Mouse (Mus musculus): Measurements from ENCODE around the gene Ldhc. TPM values are rescaled to one million over a fixed set of nuclear protein-coding genes. Genes with fewer than 3 reads are reported as not detected.
"Not testable (repeated sequence)": the region's sequence is repeated elsewhere in the genome, so short reads cannot be mapped to it uniquely, and the experiment has no call there.

Gene Ldhc
- not detected for total RNA-seq (2021)
- long read RNA-seq, experiment 1: 0 reads
- long read RNA-seq, experiment 2: 0 reads

DNA sequence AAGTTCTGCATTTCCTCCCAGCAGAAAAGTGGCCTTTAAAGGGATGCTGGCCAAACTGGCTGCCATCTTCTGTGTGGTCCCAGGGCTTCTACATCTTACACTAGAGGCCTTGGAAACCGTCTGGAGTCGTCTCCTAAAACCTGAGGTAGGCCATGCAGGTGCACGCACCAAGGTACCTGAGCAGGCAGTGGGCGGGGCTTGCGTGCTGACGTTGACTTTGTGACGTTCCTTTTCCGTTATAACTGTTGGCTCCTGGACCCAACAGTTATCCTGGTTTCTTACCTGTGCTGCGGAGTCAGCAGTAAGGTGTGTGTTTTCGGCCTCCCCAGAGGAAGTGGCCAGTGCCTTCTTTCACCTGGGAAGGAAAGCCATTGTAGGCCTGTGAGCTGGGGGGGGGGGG lies at the start of gene Ldhc:
Ldhc (plus strand) TSS at position 208 of the 400 bp plus-strand sequence.
- no peak for DNase-seq

DNA sequence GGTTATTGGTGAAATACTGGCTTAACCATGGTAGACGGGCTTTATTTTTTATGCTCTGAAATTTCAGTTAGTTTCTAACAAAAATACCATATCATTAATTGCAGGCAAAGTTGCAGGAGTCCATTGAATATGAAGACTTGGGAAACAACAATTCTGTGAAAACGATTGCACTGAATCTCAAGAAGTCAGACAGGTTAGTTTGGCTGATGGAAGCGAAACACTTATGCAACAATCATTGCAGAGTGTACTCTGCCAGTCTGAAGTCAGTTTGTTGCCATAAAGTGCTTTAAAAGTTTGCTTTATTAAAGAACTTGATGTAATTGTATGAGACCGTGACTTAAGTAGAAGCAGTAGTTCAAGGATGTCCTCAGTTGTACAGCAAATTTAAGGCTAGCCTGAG lies 47.0 kb upstream of the Ldhc start:
- DNase-seq: no peak

DNA sequence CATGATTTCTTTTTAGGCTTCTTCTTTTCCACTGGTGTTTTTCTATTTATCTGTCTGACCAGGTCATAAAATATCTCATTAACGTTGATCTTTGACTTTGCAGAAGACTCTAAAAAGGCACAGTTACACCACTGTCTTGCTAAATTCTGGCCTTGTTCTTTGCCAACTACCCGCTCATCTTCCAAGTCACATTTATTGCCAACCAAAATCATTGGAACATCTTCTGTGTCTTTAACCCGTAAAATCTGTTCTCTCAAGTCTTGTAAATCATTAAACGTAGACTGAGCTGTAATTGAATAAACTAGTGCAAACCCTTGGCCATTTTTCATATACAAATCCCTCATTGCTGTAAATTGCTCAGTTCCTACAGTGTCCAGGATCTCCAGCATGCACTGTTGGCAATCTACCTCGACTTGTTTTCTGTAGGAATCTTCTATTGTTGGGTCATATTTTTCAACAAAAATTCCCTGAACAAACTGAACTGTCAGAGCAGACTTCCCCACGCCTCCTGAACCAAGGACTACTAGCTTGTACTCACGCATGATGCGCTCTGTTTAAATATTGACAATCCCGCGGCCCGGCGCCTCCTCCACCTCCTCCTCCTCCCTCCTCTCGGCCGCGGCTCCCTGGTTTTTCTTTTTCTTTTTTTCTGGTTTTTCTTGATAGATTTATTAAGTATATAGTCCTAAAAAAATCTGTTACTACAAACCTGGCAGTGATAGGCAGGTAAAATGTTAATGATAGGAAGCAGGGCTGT lies 39.9 kb upstream of the Ldhc start:
- DNase-seq: not testable (repeated sequence)

DNA sequence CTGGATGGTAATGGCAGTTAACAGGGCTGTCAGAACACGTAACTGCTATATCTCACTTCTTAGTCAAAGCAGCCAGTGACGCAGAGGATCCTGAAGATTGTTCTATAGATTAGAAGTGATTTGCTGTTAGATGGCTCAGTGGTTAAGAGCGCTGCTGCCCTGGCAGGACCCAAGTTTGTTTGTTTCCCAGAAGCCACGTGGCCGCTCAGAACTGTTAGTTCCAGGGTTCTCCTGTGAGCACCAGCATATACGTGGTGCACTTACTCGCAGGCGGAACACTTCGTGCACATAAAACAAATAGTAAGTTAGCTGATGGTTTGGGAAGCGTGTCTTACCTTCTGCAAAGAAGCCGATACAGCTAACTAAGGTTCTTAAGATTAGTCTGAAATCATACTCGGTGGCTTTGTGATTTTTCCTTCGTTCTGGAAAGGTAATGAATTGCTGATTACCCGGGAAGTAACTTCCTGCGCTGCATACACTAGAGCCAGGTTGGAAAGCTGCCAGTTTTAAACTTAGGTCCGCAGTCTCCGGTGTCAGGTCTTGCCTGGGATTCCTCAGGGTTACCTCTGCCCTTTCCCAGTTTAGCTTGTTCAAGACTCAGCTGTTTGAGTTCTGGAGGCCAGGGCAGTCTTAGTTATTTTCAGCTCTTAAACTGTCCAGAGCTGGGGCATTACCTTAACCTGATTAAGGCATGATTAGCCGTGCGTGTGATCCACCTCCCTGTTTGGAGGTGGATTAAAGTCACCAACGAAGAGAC lies 33.8 kb upstream of the Ldhc start:
- DNase-seq: no peak

DNA sequence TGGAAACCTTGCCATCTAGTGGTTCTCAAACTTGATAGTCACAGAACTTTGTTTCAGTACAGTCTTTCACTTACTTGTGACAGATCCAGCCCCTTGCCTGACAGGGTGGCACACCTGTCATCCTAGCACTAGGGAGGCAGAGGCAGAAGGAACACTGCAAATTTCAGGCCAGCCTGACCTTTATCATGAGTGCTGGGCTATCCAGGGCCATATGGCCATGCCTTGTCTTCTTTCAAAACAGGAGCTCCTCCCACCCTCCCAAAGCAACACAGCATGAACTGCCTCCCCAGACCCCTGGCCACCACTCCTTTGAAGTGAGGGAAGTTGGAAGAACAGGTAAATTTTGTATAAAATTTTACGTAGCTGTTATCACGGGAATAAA lies 33.2 kb upstream of the Ldhc start:
- no peak for DNase-seq

DNA sequence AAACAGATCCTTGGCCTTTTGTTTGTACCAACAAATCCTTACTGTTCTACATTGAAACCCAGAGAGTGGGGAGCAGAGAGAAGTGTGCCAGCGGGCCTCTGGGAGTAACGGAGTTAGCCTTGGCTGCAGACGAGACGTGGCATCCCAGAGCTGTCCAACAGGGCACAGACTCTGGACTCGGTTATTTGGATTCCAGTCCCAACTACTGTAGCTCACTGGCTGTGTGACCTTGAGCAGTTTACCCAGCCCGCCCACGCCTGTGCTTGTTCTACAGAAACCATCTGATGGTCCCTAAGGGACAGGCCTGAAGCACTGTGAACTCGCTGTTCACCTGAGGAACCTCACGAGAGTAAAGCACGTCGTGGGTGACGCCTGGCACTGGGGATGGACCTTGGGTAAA lies 31.1 kb upstream of the Ldhc start:
- DNase-seq: peak; percentile 25 to 53

DNA sequence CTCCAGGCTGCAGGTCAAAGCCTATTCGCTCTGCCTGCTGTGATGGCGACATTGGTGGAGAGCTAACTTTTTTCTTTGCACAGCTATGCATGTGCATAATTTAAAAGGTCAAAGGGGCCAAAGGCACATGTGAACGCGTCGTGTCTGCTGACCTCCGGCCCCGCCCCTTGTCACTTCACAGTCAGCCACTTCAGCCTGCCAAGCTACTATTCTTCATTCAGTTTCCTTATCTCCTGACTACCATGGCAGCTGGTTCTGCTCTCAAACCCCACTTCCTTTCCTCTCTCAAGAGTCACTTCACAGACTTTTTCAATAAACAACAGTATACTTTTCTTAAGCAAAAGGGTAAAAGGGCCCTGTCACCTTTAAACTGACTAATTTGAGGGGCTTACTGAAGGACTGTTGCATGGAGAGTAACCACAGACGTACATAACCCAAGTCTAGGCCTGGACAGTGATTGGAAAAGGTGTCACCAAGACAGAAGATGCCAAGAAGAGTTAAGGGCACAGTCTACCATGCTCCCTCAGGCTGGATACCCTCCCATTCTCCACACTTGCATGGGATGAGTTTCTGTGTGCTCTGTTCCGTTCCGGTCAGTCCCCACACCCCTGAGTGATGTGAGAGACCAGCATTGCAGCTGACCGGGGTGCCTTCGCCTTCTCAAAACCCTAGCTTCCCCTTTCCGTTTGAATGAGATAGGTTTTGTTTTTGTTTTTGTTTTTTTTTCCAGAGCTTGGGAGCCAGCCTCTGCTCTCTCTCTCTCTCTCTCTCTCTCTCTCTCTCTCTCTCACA lies 30.0 kb upstream of the Ldhc start:
- DNase-seq: peak in 1 of 2 experiments; percentile 50

DNA sequence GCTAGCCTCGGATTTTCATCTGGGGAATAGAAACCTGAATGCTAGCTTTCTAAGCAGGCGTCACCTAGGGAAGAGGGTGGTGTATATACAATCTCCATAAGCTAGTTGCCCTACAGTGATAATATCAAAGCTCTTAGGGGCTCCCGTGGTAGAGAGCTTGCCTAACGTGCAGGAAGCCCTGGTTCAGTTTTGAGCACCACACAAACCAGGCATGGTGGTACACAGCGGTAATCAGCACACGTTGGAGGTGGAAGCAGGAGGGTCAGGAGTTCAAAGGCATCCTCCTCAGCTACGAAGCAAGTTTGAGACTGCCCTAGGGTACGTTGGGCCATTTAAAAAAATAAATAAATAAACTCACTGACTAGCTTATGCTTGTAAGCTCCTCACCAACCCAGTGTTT lies 29.3 kb upstream of the Ldhc start:
- DNase-seq: no peak

DNA sequence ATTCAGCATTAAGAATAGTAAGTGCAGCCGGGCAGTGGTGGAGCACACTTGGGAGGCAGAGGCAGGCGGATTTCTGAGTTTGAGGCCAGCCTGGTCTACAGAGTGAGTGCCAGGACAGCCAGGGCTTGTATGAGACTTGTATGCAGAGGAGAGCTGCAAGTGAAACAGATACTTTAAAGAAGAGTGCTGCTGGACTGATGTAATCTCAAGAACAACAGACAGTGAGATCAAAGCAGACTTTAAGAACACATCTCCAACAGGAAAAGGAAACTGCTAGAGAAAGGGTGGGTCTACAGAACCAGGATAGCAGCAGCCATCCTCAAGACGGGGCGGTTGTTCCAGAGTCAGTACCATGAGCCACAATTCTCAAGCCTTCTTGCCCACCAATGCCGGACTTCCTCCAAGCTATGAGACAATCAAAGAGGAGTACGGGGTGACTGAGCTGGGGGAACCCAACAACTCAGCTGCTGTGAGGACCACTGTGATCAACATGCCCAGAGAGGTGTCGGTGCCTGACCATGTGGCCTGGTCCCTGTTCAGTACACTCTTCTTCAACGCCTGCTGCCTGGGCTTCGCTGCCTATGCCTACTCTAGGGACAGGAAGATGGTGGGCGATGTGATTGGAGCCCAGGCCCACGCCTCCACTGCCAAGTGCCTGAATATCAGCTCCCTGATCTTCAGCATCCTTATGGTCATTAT lies 28.7 kb upstream of the Ldhc start:
- DNase-seq: not testable (repeated sequence)

DNA sequence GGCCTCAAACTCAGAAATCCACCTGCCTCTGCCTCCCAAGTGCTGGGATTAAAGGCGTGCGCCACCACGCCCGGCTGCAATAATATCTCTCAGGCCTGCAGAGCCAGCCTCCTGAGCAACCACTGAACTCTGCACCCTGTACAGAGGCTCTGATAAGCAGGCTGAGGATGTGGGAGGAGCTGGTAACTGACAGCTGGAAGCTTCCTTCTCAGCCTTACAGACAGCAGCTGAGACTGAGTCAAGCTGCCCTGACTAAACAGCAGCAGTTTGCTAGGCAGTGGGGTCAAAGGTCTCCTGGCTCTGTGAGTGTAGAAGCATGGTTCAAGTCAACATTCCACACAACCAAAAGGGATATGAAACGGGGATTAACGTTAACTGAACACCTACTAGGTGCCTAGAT lies 27.7 kb upstream of the Ldhc start:
- peak; percentile 15 to 48 for DNase-seq

DNA sequence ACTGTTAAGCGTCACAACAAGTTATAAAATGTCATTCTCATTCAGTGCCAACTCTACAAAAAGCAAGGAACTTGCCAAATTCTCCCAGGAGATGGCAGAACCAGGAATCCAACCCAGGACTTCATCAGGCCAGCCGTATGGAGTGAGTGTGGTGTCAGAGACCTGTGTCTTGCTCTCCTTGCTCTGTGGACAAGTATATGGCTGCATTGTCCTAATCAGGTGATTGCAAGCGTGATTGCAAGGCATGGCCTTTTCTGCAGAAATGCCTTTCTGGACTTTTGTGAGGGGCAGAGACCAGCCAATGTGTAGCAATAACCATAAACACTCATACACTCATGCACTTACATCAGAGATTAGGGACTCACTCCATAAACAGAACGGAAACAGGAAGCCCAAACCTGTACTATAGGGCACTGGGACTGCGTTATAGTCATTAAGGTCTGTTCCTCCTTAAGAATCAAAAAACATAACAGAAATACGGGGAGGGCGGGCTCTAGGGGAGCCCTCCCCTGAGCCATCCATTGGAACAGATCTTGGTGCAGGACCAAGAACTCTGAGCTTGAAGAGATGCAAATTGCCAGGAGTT lies 27.2 kb upstream of the Ldhc start:
- no peak for DNase-seq

DNA sequence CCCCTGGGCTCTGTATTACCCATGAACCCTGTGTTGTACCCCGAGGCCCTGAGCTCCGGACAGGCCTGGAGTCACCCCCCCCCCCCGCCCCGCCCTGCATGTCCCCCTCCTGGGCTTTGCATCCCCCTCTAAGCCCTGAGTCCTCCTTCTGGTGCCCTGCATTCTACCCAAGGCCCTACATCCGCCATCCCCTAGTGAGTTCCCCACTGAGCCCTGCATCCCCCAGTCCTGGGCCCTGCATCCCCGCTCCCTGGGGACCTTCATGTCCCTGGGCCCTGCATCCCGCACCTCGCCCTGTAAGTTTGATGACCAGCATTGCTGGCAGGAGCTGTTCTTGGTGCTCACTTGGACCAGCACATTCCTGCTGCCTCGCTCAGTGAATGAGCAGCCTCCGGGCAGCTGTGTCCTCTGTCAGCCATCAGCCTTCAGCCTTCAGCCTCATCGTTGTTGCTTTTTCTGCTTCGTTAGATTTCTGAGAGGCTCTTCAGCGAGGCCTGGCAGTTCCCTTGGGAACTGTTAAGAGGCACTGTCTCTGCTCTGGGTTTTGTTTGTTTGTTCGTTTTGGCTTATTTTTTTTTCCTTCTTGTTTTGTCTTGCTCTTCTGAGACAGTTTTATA lies 25.9 kb upstream of the Ldhc start:
- no peak for DNase-seq

DNA sequence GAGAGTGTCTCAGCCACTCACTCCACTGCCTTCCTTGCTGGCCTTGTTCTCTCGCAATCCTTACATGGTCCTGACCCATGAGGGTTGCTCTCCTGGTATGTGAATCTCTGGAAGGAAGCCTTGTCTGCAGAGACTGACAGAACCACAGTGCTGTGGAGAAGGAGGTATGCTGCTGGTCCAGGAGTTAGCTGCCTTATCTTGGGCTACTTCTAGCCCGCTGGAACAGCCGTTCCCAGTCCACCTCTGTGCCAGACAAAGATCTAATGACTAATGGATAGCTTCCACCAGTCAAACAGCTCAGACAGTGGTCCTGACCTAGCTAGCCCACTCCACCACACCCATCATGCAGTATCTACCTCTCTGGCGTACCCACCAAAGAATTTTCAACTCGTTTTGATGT lies 24.6 kb upstream of the Ldhc start:
- DNase-seq: no peak

DNA sequence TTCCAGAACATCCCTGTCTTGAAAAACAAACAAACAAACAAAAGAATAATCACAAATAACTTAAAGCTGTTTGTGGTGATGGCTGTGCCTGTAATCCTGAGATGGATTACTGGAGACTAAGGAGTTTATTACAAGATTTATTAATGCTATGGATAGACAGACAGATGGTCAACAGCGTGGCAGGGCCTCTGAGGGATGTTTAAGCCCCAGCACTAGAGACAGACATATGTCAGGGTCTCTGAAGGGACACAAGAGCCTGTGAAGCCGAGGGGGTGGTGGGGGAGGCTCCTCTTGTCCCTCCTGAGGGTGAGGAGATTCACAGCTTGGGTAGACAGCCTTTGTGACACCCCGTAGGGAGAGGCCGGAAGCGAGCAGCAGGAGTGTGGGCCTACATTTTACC lies 23.9 kb upstream of the Ldhc start:
- DNase-seq: no peak

DNA sequence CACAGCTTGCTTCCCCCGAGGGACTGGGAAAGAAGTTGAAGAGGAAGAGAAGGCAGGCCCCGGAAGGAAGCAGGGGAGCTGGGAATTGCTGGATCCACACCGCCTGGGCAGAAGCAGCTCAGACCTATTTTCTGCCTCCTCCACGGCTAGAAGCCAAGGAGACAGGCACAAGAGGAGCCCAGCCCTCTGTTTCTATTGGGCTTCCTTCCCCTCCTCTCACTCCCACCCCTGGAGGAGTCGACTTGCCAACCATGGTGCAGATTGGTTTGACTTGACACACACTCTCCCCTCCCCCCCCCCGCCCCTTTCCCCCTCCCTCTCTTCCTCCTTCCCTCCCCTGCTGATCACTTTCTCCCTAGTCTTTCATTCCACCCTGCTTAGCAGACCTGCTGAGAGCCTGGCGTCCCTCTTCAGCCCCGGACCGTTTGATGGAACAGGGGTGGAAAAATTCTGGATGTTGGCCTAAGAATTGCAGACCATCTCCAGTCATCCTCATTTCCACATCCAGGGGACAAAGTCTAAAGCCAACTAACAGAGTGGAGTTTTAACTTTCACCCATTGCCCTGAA lies 22.8 kb upstream of the Ldhc start:
- DNase-seq: peak in 1 of 2 experiments; percentile 36

DNA sequence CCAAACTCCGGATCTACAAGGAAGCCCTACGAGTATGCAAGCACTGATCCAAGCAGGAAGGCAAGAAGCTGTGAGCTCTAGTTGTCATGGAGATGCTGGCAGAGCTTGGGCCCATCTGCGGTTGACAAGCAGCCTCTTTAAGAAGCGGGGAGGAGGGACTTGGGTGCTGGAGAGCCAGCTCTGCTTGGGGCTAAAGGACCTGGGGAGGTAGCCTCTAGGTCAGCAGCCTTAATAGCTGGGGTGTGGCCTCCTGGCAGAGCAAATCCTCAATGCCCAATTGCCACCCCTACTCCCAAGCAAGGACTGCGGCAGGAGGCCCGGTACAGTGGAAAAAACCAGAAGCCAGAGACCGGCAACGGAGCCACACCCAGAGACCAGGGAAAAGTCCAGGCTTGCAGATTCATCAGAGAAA lies 22.1 kb upstream of the Ldhc start:
- DNase-seq: peak; percentile 61 to 78

DNA sequence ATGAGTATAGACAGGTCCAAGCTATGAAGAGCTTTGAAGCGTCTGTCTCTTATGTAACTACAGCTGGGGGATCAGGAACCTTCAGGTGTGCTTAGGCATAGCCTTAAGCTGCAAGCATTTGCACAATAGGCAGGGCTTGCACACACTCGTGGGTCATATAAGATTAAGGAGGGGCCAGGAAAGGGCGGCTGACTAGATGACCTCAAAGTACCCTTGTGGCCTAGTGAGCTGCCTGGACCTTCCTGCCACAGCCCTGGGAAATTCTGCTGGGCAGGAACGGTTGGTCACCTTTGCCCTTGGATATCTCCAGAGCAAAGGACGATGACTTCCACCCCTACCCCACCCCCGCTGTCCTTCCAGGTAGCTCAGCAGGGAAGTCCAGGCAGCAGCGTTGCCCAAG lies 21.6 kb upstream of the Ldhc start:
- DNase-seq: peak in 1 of 2 experiments; percentile 55

DNA sequence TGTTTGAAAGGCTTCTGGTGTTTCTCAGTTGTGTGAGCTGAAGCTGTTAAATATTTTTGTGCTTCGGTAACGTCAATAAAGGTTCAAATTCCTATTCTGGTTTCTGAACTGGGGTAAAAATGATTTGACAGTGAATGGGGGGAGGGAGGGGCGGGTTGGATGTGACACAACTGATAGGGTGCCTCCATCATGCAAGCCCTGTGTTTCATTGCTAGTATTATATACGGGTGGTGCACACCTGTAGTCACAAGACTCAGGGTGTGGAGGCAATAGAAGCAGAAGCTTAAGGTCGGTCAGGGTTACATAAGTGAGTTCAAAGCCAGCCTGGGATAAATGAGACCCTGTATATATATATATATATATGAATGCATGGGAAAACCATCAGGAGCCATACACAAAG lies 21.1 kb upstream of the Ldhc start:
- no peak for DNase-seq

DNA sequence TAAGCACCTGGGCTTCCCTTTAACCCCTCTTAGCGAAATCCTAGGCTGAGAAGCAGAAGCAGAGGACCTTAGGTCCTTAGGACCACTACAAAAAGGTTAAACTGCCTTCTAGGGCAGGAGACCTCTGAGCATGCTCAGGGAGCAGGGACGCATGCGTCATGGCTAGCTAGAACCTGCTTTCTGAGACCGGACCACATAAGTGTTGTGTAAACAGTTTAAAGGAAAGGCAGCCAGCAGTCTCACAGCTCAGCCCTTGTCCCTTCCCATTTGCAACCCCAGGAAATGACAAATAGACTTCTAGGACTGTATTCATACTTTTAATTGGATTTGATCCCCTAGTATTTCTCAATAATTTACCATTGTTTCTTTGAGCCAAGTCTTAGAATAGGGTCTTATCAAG lies 20.7 kb upstream of the Ldhc start:
- peak in 1 of 2 experiments; percentile 20 for DNase-seq

DNA sequence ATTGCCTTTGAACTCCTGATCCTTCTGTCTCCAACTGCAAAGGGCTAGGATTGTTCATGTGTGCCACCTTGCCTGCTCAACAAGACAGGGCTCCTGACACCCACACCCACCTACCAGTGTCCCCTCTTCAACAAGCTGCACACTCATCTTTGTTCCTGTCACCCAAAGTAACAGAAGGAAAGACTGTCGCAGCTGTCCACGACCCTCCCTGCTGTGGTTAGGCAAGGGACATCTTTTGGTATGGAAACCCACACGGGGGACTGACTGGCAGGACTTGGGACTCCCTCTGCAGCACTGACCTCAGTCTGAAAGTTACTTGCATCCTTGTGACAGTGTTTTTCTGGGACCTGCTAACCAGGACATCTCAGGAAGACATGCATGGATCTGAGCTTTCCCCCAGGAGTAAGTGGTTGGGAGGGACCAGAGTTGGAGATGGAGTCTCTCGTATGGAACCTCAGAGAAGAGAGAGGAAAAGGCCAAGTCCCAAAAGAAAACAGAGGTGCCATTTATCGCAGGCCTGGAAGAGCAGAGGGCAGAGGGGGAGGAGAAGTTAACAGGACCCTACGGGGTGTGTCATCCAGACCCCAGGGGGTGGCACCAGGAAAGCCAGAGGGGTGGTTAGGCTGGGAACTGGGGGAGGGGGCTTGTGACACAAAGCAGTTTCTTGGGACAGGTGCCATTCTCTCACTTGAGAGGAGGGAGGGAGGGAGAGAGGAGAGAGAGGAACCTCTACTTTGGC lies 20.0 kb upstream of the Ldhc start, which contains the start of gene Ldha:
Ldha (plus strand) TSS at position 689 of the 739 bp plus-strand sequence.
- DNase-seq: no peak
